ENCODE assay signal across 8 mouse cellular contexts in genomic region chr14:51884598-51885331, GRCm38 (mm10). TPM values are rescaled to one million over a fixed set of nuclear protein-coding genes. Genes with fewer than 3 reads are reported as not detected.
DNase-seq lines count a peak whose midpoint lies in the region; ATAC-seq and TF ChIP-seq lines count a peak whose summit lies in the region.

TSS of gene Mettl17 (plus strand) at chr14:51884842.

- peak within 1 kb of the TSS; percentile 65 to 97 for H3K4me3 ChIP-seq in ES-E14 (ENCODE audit: insufficient read depth in 1 of 2, low read depth in 1 of 2, low read length in 2 of 2, poor library complexity in 1 of 2, severe bottlenecking in 1 of 2)
- peak within 1 kb of the TSS; percentile 58 for H3K4me3 ChIP-seq in forebrain, embryonic 15.5 days
- H3K4me3 ChIP-seq in lung, adult 2 months (replicated peaks; ENCODE audit: extremely low read depth, low read depth, low read length) = peak within 1 kb of the TSS; percentile 89

- H3K36me3 ChIP-seq in ES-E14 (ENCODE audit: control insufficient read depth, insufficient read depth, low read length, poor library complexity, severe bottlenecking) = peaks cover 20% of the 10 kb centered on the region
- H3K36me3 ChIP-seq in forebrain, embryonic 15.5 days = peaks cover 31% of the 10 kb centered on the region

- H3K4me2 ChIP-seq in forebrain, embryonic 15.5 days (replicated peaks) = peak within 1 kb of the TSS; percentile 72

- no peaks in the 10 kb centered on the region for H3K9me3 ChIP-seq in ES-E14 (ENCODE audit: control insufficient read depth, insufficient read depth, low read depth, low read length)
- no peaks in the 10 kb centered on the region for H3K9me3 ChIP-seq in forebrain, embryonic 15.5 days

- ATAC-seq in forebrain, embryonic 15.5 days (replicated peaks) = peak; percentile 99
- peak; percentile 94 for ATAC-seq in neutrophil, adult 5-6 weeks (ENCODE audit: extremely low read depth, insufficient number of reproducible peaks, low FRiP score, poor library complexity, severe bottlenecking)

- intact Hi-C loops in heart, postnatal 25 days (cut with DNase I) = loop anchor here (5.0 to 10.0 kb wide), 2 partner anchors 50 to 418 kb away; no protein-coding TSS in a partner anchor

- peak within 1 kb of the TSS; percentile 72 for H3K9ac ChIP-seq in ES-E14 (ENCODE audit: insufficient read depth, low read depth, low read length, poor library complexity, severe bottlenecking)
- H3K9ac ChIP-seq in forebrain, embryonic 15.5 days (replicated peaks) = peak within 1 kb of the TSS; percentile 69

- H3K27ac ChIP-seq in ES-E14 (ENCODE audit: insufficient read depth, low read depth, low read length, poor library complexity, severe bottlenecking) = peak within 1 kb of the TSS; percentile 75
- H3K27ac ChIP-seq in forebrain, embryonic 15.5 days (replicated peaks) = peak within 1 kb of the TSS; percentile 77

- TF ChIP-seq POLR2A in lung, adult 2 months (IDR thresholded peaks at IDR 0.05; ENCODE audit: borderline replicate concordance, extremely low read depth, low read depth, low read length) = peak; percentile 80; the same call in 1 of the 2 replicates

- in situ Hi-C loops in ES-E14 (cut with MboI; ENCODE audit: low sequenced_read_pairs in 2 of 2, unreplicated experiment in 2 of 2) = no loop called here

- no peaks in the 10 kb centered on the region for H3K27me3 ChIP-seq in forebrain, embryonic 15.5 days

- no peaks in the 10 kb centered on the region; a peak in 1 of 4 replicates for H3K4me1 ChIP-seq in ES-E14 (ENCODE audit: control insufficient read depth in 2 of 2, insufficient read depth in 2 of 2, low read length in 2 of 2, poor library complexity in 1 of 2)
- peaks cover 24% of the 10 kb centered on the region for H3K4me1 ChIP-seq in forebrain, embryonic 15.5 days
- H3K4me1 ChIP-seq in lung, adult 2 months (ENCODE audit: control insufficient read depth, insufficient read depth, low read length) = peaks cover 2% of the 10 kb centered on the region; the same call in 1 of the 2 replicates

- DNase-seq in ES-E14 (ENCODE audit: low read depth, low spot score) = peak; percentile 91
- peak; percentile 94 for DNase-seq in cerebellum, adult 11-12 months
- DNase-seq in heart, postnatal 25 days (ENCODE audit: low spot score) = peak; percentile 83
- peak; percentile 88 to 95 for DNase-seq in layer of hippocampus, adult 18-20 months (ENCODE audit: low spot score in 2 of 2)
- DNase-seq in lung, adult 2 months = peak; percentile 88
- DNase-seq in thymus, adult 18-20 months = peak; percentile 88 to 94

- under 1% methylated on average over 43 of the region's 43 CpGs for whole genome bisulfite sequencing in forebrain, embryonic 15.5 days
- under 1% methylated on average over 43 of the region's 43 CpGs for WGBS in lung, adult 2 months

- no peak for TF ChIP-seq CTCF in lung, adult 2 months (IDR thresholded peaks at IDR 0.05; ENCODE audit: insufficient read depth, low read length)

TF ChIP-seq in ES-E14, 5 proteins besides CTCF, POLR2A, EP300 and RAD21:
- TF ChIP-seq ZNF384 (IDR thresholded peaks at IDR 0.05; ENCODE audit: low read depth, low read length) = no peak
- peak; percentile 83 for TF ChIP-seq HCFC1 (IDR thresholded peaks at IDR 0.05; ENCODE audit: borderline replicate concordance, insufficient read depth, low read length)
TF ChIP-seq in ES-E14: peak in this region for 1.

RNA-seq across cellular contexts. Expression of gene Mettl17, which starts in this region (rescaled TPM):
- total RNA-seq in ES-E14 (2012; rRNA removed) = 19.7 and 40.1 TPM in 2 replicates
- 85.5 and 85.7 TPM in 2 replicates for polyA plus RNA-seq in forebrain, embryonic 15.5 days (2015; fragmentation: Nextera tagmentation; extraction: Ambion mirVana)
- 10 to 100 TPM; 19.8 to 20.9 TPM for total RNA-seq in heart, postnatal 25 days (2021)
- 10 to 100 TPM; 29.0 to 43.2 TPM for total RNA-seq in layer of hippocampus, adult 18-20 months (2021)
- polyA plus RNA-seq in lung, adult 2 months (2012; rRNA removed) = 26.0 and 27.2 TPM in 2 replicates
- 23.1 and 25.8 TPM in 2 replicates for total RNA-seq in neutrophil, adult 5-6 weeks (2017)

Comparison
In these comparisons a context has a peak if more than half of its experiments do, and no peak if none do; other contexts are left out.
1. Peak in every context shown above with its lines: DNase-seq, ATAC-seq, H3K4me3 ChIP-seq and H3K27ac ChIP-seq.